Mouse (Mus musculus) right cerebral cortex, adult 2 months (tissue): ENCODE measurements at regions not wholly inside any gene's neighbourhood (a gene's known extent, or its start where the extent isn't known, plus 50 kb on each side); places are given as distances from the start of the nearest gene placed in this dataset.

Experiments used
- DNase-seq, 2 experiments: peaks; one replicate each; pipeline ENCODE4 v3.0.0; 2021 to 2022; ENCODE audit warnings: low spot score in 2 of 2

DNA sequence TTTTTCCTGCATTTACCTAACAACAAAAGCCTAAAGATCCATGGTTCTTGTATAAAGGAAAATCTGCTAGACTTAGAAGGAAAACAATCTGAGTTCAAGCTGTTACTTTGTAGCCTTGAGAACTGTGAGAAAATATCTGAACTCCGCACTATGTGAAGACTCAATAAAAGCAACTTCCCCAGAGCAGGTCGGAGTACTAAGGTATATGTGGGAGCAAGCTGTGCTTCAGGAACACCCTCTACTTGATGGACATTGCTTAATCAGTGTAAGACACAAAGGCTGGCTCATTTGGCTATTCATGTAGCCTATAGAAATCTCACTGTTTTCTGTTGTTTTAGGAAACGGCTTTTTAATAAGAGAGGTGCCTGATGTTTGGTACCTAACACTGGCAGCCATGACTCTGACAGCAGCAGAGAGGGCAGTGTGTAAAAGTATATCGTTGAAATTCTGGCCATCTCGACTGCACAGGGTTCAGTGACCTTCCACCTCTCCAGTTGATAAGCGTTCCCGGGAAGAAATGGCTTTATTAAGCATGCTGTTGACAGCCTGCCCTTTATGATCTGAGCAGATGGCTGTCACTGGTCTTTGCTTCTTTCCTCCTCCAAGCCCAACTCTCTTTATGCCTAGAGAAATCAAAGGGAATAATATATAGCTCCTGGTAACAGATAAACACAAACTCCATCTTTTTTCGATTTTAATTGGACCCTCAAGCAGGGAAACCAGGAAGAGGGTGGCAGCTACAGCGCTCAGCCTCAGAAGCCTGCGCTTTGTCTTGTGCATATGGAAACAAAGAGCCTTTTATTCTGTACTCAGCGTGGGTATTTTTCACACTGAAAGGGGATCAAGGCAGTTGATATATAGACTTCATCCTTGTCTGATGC is 443.7 kb upstream of the Sel1l start:
- DNase-seq, result no peak

DNA sequence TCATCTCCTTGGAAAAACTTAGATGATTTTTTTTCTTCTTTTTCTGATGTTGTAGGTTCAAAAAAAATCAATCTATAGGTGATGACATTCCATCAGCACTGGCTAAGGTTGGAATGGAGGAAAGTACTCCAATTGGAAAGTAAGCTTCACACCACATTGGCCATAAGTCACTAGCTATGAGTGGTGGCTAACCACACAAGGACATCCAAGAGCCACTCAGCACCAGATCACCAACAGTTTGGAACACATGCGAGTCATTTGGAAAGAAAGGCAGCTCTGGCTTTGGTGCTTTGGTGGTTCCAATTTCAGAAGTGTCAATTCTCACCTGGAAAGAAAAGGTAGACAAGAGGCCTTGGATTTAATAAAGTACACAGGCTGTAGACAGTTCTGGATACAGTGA is 442.5 kb upstream of the Sel1l start:
- no peak for DNase-seq

DNA sequence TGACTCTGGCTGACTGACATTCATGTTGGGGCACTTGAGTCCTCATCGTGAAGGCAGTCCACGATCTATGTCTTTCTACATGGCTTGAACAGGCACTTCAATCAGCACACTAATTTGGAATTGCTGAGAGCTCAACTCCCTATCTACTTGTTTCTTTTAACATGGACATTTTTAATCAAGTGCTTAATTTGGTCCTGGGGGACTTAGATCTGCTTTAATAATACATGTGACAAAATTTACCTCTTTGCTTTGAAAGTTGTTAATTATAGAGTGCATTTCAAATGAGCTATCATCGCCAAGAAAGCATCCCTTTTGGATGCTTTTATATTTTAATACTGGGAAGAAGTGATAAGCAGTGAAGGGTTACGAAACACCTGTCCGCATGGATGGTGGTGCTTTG is 436.6 kb upstream of the Sel1l start:
- no peak for DNase-seq

DNA sequence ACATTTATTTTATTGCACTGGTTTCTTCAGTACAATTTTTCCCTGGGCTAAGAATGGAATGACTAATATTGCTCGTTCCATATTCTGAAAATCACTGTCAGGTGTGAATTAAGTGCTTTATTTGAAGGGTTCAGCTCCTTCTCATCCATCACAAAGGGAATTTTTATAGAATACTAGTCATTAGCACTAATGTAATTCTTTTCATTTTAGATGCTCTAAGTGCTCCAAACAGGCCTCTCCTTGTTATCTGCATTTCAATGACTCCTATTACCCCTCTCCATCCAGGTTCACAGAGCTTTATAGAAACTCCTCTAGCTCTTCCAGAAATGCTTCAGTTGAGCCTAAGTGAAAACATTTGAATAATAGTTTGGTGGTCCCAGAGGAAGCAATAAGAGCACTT is 431.5 kb upstream of the Sel1l start:
- DNase-seq, result no peak

DNA sequence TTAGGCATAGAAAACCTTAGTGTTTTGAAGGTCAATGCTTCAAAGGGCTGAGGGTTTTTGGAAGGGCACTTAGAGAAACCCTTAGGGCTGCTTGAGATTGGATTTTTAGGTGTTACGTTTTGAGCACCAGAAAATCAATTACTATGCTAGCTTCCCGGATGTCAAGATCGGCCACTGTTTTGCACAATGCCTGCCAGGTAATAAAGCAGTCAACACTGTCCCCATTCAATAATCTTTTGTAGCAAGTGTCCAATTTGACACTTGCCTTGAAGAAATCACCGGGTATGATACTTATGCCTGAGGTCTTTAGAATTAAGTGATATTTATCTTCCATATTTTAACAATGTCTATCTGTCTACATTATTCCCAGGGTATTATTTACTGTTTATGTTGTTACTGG is 403.0 kb upstream of the Sel1l start:
- no peak for DNase-seq

DNA sequence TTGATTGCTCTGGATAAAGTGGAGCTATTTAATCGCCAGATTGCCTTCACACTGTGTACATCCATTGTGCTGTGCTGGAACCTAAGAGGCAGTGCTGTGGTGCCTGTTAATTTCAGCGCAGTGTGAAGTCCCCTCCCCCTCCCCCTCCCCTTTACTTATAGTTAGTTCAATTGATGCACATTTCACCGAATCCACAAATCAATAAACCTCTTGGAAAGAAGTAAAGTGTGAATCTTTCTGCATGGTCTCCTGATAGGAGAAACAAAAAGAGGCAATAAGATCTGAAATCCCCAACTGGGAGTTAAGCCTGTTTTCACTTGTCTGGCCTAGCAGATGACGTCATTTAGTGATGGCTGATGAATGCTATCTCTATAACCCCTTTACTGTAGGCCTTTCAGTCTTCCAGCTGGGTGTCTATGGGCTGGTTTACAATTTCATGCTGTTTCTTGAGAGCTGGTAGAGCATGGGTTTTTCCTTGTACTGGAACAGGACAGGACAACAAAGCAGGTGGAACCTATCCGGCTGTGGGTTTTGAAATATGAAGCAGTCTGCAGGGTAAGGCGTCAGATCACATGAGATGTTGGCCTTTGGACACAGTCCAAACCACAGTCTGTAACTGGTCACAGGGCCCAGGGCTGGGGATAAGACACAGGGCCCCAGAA is 398.0 kb upstream of the Sel1l start:
- DNase-seq, result no peak

DNA sequence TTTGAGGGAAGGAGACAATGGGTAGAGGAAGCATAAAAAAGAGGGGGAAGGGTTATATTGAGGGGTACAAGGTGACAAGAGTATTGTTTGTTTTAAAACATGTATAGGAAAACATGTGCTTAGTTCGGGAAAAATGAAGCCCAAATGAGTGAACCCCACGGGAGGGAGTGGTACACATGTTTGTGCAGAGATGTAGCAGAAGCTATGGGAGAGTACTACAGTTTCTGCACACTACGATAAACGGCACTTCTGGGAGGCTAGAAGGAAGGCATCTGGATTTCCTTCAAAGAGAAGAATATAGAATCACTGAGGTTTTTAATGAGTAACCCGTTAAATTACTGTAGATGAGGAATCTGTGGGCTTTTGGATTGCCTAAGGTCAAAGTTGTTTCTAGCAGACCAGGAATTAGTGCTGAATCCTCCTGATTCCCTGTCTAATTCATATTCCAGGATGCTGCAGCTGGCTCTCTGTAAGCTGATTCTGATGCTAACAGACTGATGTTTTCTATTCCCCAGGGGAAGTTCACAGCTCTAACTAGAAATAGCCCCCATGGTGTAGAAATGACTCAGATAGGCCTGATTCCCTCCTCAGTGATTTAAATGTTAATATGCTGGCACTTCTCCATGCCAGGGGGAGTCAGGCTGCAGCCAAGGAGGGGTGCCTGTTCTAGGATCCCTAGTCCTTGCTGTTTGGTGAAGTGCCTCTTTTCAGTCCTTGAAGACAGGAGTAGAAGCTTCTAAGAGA is 391.2 kb upstream of the Sel1l start:
- peak; percentile 8 to 25 for DNase-seq

DNA sequence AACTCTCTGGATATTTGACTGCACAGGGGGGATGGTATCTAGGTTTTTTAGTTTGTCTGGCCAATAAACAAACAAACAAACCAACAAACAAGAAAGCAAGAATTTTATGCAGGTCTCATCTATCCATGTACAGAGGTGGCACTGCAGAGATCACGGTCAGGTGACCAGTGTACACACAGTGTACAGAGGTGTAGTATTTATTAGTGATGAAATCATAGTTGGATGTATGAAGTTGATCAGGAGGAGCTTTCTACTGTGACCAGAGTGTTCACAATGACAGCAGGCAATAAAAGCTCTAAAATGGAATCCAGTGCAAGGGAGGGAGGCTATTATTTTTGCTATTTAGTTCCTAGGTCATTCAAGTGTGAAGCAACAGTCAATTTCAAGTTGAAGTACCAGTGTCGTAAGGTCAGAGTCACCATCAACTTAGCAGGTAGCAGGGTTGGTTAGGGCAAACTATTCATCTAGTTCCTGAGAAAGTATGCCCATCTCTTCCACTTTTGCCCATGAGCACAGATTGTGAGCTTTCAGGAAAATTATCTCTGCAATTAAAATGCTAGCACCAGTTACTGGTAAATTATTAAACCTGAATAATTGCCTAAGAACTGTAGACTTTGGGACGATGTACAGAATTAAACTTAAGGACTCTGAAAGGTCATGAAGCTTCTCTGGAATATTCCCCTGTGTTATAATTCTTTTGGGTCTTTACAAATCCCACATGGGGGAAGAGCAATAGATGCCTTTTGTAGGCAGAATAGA is 384.9 kb upstream of the Sel1l start:
- DNase-seq, result no peak

DNA sequence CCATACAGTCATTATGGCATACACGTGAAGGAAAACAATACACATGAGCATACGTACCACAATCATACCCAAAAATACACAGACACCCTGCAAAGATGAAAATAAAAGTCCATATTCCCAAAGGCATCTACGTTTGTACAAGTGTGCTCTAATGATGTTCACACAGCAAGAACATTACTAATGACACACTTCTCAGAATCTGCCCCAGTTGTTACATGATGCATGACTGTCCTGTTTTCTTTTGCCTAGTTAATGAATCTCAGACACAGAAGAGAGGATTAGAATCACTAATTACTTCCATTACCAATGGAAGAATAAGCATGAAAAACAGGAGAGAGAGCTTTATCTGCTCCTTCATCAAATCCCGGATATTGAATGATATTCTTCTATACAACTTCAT is 379.6 kb upstream of the Sel1l start:
- no peak for DNase-seq

DNA sequence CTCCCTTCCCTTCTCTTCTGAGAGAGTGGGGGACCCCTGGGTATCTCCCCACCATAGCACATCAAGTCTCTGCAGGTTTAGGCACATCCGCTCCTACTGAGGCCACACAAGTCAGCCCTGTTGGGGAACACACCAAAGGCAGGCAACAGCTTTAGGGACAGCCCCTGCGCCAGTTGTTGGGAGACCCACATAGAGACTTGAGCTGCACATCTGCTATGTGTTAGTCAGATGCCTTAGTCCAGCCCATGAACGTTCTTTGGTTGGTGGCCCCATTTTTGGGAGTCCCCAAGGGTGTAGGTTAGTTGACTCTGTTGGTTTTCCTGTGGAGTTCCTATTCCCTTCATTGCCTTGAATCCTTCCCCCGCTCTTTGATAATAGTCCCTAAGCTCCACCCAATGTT is 354.4 kb upstream of the Sel1l start:
- no peak for DNase-seq

DNA sequence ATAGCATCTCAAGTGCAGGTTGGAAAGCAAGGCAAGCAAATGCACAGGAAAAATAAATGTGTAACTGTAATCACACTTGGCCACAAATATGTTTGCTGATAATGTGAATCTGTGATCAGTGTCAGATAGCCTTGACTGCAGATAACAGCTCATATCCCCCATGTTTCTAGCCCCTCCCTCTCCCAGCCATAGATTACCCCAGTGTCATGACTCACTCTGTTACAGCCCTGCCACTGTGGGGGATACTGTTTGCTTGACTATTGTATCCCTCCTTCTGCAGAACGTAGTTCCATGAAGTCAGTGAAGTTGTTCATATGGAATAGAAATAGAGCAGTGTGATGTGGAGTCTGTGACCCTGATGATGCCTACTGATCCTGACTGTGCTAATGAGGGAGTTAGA is 351.6 kb upstream of the Sel1l start:
- DNase-seq, result no peak

DNA sequence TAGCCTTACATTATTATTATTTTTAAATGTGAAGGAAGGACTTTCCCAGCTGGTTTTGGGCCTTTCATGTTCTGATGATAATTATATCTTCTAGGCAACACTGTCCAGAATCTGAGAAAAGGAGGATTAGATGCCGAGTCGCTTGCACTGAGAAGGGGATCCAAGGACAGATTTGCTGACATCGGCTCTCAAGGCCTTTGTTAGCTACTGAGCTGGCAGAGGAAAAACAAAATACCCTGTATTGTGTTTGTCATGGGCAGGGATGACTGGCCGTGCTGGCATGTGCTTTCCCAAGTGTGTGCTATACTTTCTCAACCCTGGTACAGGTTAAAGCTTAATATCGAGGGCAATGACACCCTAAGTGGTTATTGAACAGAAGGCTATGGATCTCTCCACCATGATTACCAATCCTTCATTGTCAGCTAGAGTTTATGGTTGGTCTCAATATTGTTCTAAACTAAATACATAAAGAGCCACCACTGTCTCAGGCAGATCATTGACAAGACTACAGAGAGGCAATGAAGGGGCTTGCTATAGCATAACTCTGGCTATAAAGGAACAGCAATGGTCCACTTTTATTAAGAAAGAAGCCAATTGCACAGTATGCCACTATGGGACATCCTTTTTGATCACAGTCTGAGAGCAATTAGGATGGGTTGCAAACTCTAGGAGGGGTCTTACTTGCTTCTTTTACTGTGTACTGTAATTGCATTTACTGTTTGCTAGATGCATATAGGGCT is 350.0 kb upstream of the Sel1l start:
- no peak for DNase-seq

DNA sequence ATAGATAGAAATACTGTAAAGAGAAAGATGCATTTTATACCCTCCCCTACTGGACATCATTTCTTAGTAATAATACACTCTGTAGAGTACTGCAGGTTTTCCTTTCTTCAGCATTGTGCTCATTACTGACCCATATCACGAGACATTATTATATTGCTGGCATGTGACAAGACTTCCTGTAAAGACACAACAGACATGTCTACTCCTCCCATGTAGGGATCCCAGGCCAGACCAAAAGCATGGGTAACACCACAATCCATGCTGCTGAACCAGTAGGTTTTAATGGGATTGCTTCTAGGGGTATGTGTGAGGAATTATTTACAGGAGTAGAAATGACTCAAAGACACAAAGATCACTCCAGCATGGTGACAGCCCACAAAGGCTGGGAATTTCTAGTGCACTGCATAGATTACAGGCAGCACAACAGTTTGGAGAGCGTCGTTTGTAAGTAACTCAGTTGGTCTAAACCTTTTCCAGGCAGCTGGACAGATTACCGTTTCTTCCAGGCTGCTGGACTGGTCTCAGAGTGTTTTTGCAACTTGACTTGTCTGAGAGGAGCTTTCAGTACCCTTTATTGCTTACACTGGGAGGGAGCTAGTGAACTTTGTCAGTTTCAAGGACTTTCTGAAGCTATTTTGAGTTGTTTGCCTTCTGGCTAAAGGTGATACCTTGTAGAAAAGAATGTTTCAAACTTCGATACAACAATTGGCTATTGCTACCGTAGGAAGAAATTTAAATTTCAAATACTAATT is 345.2 kb upstream of the Sel1l start:
- no peak for DNase-seq

DNA sequence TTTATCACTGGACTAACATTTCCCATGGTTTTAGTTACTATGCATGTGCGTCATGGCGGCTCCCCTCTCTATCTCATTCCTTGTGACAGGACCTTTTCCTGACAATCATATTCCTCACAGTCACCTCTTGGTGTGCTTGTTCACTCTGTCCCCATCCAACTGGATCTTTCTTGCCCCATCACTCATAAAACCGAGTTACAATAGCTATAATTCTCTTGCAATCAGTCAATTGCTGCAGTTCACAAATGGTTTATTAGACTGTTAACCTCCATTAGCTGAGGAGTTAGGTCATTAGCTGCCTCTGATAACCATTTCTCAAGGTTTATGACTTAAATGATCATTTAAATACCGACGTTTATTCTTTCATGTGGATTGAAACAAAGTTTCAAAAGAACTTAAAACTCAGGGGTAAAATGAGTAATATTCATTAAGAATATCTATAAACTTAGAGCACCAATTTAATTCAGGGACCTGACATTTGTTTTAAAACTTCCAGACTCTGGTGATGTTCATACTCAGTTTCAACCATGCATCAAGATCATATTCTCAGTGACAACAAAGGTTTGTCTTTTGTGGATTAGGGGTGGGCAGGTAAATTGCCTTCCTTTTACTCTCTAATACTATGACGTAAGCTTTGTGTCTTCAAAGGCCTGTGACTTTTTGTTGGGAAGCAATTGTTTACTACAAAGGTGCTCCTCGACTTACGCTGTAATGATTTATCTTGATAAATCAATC is 344.4 kb upstream of the Sel1l start:
- DNase-seq, result no peak

DNA sequence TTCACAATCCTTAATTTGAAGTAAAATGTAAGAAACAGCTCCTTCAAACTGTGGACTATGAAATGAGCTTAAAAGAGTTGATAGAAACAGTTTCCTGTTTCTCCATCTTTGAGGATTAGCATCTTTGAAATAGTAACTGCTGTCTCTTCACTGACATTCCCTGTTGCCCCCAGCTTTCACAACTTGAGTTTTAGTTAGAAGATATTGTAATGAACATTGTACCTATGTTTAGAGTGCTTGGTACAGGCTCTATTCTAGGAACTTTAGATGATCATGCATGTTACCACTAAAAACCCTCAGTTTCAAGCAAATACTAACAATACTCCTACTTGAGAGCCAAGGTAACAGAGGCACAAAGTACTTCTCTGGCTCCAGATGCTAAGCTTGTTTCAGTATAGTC is 340.1 kb upstream of the Sel1l start:
- DNase-seq, result no peak

DNA sequence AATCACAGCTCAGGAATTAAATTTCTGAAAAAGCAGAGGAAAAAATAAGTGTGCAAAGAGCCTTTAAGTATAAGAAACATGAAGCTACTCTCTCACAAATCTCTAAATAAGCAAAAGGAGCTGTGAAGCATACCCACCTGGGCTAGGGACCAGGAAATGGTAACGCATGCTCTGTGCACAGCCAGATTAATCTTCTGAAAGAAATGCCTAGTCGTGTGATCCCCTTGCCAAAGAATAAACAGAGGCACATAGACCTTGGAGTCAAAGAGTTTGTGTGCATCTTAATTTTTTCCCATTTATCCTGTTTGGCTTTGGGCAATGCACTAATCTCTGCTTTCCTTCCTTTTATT is 338.2 kb upstream of the Sel1l start:
- DNase-seq, result no peak

DNA sequence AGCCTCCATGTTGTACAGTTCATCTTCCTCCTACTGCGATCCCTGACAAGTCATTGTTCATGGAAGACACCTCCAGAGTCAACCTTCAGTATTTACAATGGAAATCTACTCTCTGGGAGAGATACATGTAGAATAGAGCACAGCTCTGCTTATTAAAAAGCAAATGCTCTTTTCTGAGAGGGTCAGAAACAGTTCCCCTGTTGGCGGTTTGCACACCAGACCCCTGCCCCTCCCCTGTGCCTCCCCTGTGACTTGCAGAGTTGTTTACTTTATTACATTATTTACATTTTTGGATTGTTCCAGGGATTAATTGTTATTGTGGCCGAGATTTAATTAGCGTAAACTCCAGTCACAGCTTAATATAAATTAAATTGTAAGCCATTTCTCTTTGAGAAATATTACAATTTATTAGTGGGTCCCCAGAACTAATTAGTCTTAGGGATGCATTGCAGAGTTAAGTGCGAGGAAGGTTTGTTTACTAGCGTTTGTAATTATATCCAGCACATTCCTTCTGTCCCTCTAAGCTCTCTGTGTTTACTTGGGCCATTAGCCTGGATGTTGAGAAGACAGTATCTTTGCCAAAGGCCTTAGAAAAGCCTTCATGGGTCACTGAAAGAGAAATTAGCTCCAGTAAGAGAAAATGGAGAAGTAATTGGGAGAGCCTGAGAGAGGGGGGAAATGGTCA is 337.6 kb upstream of the Sel1l start:
- DNase-seq, result no peak

DNA sequence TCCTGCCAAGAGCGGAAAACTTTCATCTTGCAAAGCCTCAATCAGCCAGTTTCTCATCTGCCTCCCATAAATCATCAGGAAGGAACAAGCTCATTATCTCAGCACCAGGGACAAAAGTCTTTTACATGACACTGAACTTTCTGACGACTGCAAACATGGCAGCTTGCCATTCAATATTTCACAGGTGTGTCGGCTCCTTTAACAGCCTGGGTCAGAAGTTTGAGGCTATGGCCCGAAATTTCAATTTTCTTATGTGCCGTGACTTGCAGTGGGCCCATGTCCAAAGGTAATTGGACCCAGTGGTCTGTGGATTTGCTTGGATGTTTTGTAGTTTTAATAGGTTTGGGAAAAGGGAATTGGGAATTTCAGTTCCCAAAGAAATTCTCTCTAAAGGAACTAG is 330.3 kb upstream of the Sel1l start:
- no peak for DNase-seq

DNA sequence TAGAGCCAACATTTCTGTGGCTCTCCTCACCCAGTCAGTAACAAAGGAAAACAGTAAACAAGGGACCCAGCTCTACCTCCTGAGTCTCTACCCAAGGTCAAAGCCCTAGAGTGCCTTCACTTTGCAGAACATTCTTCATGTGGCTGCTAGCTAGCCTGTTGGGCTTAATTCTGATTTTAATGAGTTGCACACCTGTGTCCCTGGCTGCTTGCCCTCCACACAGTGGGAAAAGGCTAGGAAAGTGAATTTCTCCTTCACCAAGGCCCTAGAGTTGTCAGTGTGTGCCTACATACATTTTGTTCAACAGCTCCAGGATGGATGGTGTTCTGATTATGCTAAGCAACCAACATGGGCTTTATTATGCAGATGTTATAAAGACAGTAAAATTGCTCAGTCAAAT is 307.8 kb upstream of the Sel1l start:
- no peak for DNase-seq

DNA sequence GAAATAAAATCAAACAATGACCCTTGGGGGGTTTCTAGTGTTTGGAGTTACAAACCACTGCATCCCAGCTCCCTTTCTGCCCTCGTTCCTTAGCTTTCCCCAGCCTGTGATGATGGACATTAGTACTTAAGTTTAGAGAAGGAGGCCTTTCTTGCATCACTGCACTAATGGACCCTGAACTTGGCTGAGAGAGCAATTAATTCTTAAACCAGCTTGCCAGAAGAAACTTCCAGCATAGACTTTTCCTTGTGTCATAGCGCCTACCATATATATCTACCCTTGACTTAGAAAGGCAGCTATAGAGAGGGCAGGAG is 303.9 kb upstream of the Sel1l start:
- no peak for DNase-seq
